Mouse (Mus musculus) gastrocnemius, postnatal 4 days (tissue): ENCODE measurements at regions not wholly inside any gene's neighbourhood (a gene's known extent, or its start where the extent isn't known, plus 50 kb on each side); places are given as distances from the start of the nearest gene placed in this dataset.
A peak's percentile ranks its signal among the peaks of the same experiment; 100 is the strongest.

Experiments
- DNase-seq, 2 experiments: peaks; one replicate each; pipeline ENCODE4 v3.0.0; 2021 to 2022; ENCODE audit warnings: low spot score in 2 of 2, mixed read lengths in 2 of 2

- DNase-seq, result no peak
These were observed 540.5 kb upstream of the Btbd3 start for GRCm38 (mm10) chr2:137715891-137716290.

- DNase-seq, result no peak
These were observed 549.8 kb upstream of the Btbd3 start for GRCm38 (mm10) chr2:137706528-137706988.

- no peak for DNase-seq
These were observed 550.5 kb upstream of the Btbd3 start for GRCm38 (mm10) chr2:137705724-137706422.

- DNase-seq, result no peak
These were observed 551.2 kb upstream of the Btbd3 start for GRCm38 (mm10) chr2:137704948-137705723.

GRCm38 (mm10) chr2:137704565-137704947 is 551.8 kb upstream of the Btbd3 start:
- DNase-seq, result no peak

GRCm38 (mm10) chr2:137704051-137704450 is 552.3 kb upstream of the Btbd3 start:
- DNase-seq, result no peak

GRCm38 (mm10) chr2:137695885-137696284 is 560.5 kb upstream of the Btbd3 start:
- DNase-seq, result no peak

GRCm38 (mm10) chr2:137694020-137694419 is 562.3 kb upstream of the Btbd3 start:
- DNase-seq, result no peak

- no peak for DNase-seq
These were observed 569.2 kb upstream of the Btbd3 start for GRCm38 (mm10) chr2:137687208-137687607.

GRCm38 (mm10) chr2:137686735-137687134 is 569.6 kb upstream of the Btbd3 start:
- DNase-seq, result no peak

- DNase-seq, result no peak
These were observed 565.3 kb upstream of the Jag1 start for GRCm38 (mm10) chr2:137681762-137682161.

- DNase-seq, result peak in 1 of 2 experiments; percentile 14
These were observed 546.7 kb upstream of the Jag1 start for GRCm38 (mm10) chr2:137663171-137663570.

- no peak for DNase-seq
These were observed 545.8 kb upstream of the Jag1 start for GRCm38 (mm10) chr2:137662216-137662615.

GRCm38 (mm10) chr2:137660449-137660848 is 544.0 kb upstream of the Jag1 start:
- no peak for DNase-seq

GRCm38 (mm10) chr2:137654296-137654695 is 537.9 kb upstream of the Jag1 start:
- DNase-seq, result no peak

GRCm38 (mm10) chr2:137644160-137644559 is 527.7 kb upstream of the Jag1 start:
- no peak for DNase-seq

GRCm38 (mm10) chr2:137643269-137644055 is 527.0 kb upstream of the Jag1 start:
- no peak for DNase-seq

- no peak for DNase-seq
These were observed 518.7 kb upstream of the Jag1 start for GRCm38 (mm10) chr2:137635019-137635621.

- no peak for DNase-seq
These were observed 500.2 kb upstream of the Jag1 start for GRCm38 (mm10) chr2:137616637-137617036.

- no peak for DNase-seq
These were observed 497.3 kb upstream of the Jag1 start for GRCm38 (mm10) chr2:137613791-137614190.

- DNase-seq, result no peak
These were observed 492.1 kb upstream of the Jag1 start for GRCm38 (mm10) chr2:137608506-137608905.
